Mouse (Mus musculus): Measurements from ENCODE around the gene Cth.

DNA sequence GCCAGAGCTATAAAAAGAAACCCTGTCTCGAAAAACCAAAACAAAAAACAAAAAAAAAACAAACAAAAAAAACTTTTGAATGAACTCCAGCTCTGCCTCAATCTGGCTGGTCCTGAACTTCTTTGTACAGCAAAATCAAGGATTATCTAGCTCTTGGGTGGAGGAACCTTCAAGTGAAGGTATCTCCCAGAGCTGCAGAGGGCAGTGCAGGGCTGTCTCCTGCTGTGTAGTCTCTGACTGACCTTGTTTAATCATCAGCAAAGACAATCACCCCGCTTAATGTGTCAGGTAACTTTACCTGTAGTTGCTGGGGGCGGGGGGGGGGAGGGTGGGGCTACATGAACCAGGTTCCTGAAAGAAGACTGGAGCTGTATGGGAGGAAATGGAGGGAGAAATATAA is 6.7 kb upstream of the Cth start:
- no peak for TF ChIP-seq CTCF (IDR thresholded peaks at IDR 0.05; ENCODE audit: low read depth, low read length)
- no peak for TF ChIP-seq GATA1 (IDR thresholded peaks at IDR 0.05; ENCODE audit: borderline replicate concordance, low read length)
- TF ChIP-seq GATA2 (IDR thresholded peaks at IDR 0.05; ENCODE audit: borderline replicate concordance, low read depth, low read length) = no peak
- TF ChIP-seq POLR2AphosphoS5 (IDR thresholded peaks at IDR 0.05; ENCODE audit: insufficient replicate concordance, low read depth, low read length) = no peak
- no peak for TF ChIP-seq TAL1 (conservative IDR thresholded peaks at IDR 0.05; ENCODE audit: low read depth, low read length)
